Mouse (Mus musculus): ENCODE measurements around the gene Insig2. TPM values are rescaled to one million over a fixed set of nuclear protein-coding genes. Genes with fewer than 3 reads are reported as not detected.

Gene Insig2
- polyA plus RNA-seq, 1 experiment: 21.7 TPM

DNA sequence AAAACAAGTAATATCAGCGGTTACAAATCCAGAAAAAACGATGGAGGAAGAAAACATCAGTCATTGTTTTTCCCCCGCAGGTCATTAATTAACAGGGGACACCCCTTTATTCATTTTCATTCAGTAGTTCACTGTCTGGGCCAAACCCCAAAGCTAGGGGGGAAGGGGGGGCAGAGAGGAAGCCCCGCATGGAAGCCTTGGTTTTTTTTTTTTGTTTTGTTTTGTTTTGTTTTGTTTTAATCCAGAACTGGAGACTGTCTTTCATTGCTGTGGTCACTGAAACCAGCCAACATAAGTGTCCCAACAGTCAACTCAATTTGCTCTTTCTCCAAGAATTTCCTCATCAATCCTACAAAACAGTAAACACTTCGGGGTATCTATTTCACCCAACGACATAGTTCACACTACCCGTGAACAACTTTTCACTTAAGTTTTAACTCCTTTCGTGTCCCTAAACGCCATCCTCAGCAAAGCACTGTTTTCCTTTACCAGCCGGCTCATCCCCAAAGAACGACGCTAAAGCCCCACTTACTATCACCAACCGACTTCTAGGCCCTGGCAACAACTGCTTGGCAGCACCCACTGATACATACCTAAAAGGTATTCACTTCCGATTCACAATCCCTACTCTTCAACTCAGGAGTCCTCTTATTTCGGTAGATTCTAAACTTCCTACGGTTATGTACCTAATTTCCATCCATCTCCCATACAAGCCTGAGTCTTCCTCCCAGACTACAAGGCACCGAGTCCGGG lies 5.6 kb downstream of the Insig2 start:
- peak overlapping the region; percentile 78 for H3K4me3 ChIP-seq (ENCODE audit: low read depth, low read length)
- no peaks in the 10 kb centered on the region for H3K4me1 ChIP-seq (ENCODE audit: control insufficient read depth, insufficient read depth, low read length)
- TF ChIP-seq EP300 (IDR thresholded peaks at IDR 0.05; ENCODE audit: insufficient read depth, low read depth, low read length): no peak
- no peak for TF ChIP-seq POLR2A (IDR thresholded peaks at IDR 0.05; ENCODE audit: insufficient read depth, low read length)
- TF ChIP-seq CTCF (IDR thresholded peaks at IDR 0.05; ENCODE audit: low read depth, low read length): no peak
- no peaks in the 10 kb centered on the region for H3K27me3 ChIP-seq (ENCODE audit: control insufficient read depth, insufficient read depth, low read length, poor library complexity, severe bottlenecking)
- H3K27ac ChIP-seq (ENCODE audit: insufficient read depth, low read length): no peak overlapping the region
- H3K9ac ChIP-seq (ENCODE audit: low read depth, poor library complexity, severe bottlenecking): peak overlapping the region; percentile 73
- H3K9me3 ChIP-seq (replicated peaks; ENCODE audit: control insufficient read depth, insufficient read depth, low read length, poor library complexity, severe bottlenecking): no peaks in the 10 kb centered on the region
- H3K36me3 ChIP-seq (ENCODE audit: control insufficient read depth, insufficient read depth, low read length, poor library complexity, severe bottlenecking): no peaks in the 10 kb centered on the region

DNA sequence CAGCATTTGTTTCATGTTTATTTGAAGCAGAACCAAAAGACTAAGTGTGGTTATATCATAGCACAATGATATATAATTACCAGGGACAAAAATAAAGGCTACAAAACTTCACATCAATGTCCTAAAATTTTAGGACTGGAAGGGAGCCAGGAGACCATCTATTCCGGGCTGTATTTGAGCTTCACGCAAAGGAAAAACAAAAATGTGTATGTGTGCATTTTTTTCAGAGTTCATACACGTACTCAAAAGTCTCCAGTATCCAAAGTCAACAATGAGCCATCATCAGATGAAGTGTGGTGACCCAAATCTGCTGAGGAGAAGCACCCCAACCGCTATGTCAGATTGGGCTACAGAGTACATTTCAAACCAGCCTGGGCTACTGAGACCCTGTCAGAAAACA lies 8.9 kb downstream of the Insig2 start:
- TF ChIP-seq CTCF (IDR thresholded peaks at IDR 0.05; ENCODE audit: low read depth, low read length) (no peak), POLR2A (IDR thresholded peaks at IDR 0.05; ENCODE audit: insufficient read depth, low read length) (no peak), EP300 (IDR thresholded peaks at IDR 0.05; ENCODE audit: insufficient read depth, low read depth, low read length) (no peak)
- Histone ChIP-seq H3K9ac (ENCODE audit: low read depth, poor library complexity, severe bottlenecking) (no peak overlapping the region), H3K4me3 (ENCODE audit: low read depth, low read length) (no peak overlapping the region), H3K9me3 (replicated peaks; ENCODE audit: control insufficient read depth, insufficient read depth, low read length, poor library complexity, severe bottlenecking) (no peaks in the 10 kb centered on the region), H3K27me3 (ENCODE audit: control insufficient read depth, insufficient read depth, low read length, poor library complexity, severe bottlenecking) (no peaks in the 10 kb centered on the region), H3K27ac (ENCODE audit: insufficient read depth, low read length) (no peak overlapping the region), H3K36me3 (ENCODE audit: control insufficient read depth, insufficient read depth, low read length, poor library complexity, severe bottlenecking) (no peaks in the 10 kb centered on the region), H3K4me1 (ENCODE audit: control insufficient read depth, insufficient read depth, low read length) (no peaks in the 10 kb centered on the region)

DNA sequence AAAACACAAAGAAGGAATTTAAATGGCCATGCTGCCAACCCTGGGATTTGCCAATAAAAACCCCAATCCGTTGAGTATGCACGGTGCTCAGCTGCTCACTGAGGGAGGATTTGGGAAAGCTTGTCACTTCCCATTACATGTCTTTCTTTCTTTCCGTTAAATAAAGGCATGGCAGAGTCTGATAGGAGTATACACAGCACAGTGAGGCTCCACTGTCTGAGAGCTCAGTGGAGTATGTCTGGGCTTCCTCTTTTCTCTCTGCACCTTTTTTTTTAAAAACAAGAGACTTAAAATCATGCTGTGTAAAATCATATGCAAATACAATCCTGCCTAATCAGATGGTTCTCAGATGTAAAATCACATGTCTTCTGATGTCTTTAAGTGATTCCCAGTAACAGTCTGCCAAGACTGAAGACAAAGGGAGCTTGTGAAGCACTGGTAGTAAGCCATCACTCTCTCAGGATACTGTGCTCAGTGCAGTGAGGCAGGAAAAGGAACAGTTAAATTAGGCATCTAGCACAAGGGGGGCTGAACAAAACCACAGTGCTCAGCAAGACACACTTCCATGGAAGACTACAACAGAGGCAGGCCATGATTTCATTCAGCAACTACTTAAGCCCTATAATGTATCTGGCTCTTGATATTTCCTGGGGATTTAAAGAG lies 17.5 kb downstream of the Insig2 start:
- Histone ChIP-seq H3K4me1 (ENCODE audit: control insufficient read depth, insufficient read depth, low read length) (no peaks in the 10 kb centered on the region), H3K9me3 (replicated peaks; ENCODE audit: control insufficient read depth, insufficient read depth, low read length, poor library complexity, severe bottlenecking) (no peaks in the 10 kb centered on the region), H3K27me3 (ENCODE audit: control insufficient read depth, insufficient read depth, low read length, poor library complexity, severe bottlenecking) (no peaks in the 10 kb centered on the region), H3K27ac (ENCODE audit: insufficient read depth, low read length) (no peak overlapping the region), H3K36me3 (ENCODE audit: control insufficient read depth, insufficient read depth, low read length, poor library complexity, severe bottlenecking) (no peaks in the 10 kb centered on the region; the same call in 1 of the 2 replicates), H3K4me3 (ENCODE audit: low read depth, low read length) (no peak overlapping the region), H3K9ac (ENCODE audit: low read depth, poor library complexity, severe bottlenecking) (no peak overlapping the region)
- TF ChIP-seq POLR2A (IDR thresholded peaks at IDR 0.05; ENCODE audit: insufficient read depth, low read length): no peak
- TF ChIP-seq EP300 (IDR thresholded peaks at IDR 0.05; ENCODE audit: insufficient read depth, low read depth, low read length): no peak
- TF ChIP-seq CTCF (IDR thresholded peaks at IDR 0.05; ENCODE audit: low read depth, low read length): no peak

DNA sequence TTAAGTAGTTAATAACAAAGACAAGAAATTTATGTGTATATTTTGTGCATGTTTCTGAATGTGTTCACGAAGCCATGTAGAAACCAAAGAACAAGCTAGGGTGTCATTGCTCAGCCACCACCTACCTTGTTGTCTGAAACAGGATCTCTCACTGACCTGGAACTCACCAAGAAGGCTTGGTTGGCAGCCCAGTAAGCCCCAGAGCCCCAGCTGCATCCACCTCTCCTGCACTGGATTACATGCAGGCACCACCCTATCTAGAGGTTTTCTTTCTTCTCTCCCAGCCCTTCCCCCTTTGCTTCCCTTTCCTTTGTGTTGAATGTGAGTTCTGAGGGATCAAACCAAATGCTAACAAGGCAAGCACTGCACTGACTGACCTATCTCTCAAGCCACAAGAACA lies 19.2 kb downstream of the Insig2 start:
- H3K27me3 ChIP-seq (ENCODE audit: control insufficient read depth, insufficient read depth, low read length, poor library complexity, severe bottlenecking): no peaks in the 10 kb centered on the region
- H3K9me3 ChIP-seq (replicated peaks; ENCODE audit: control insufficient read depth, insufficient read depth, low read length, poor library complexity, severe bottlenecking): no peaks in the 10 kb centered on the region
- no peak overlapping the region for H3K4me3 ChIP-seq (ENCODE audit: low read depth, low read length)
- no peak overlapping the region for H3K27ac ChIP-seq (ENCODE audit: insufficient read depth, low read length)
- H3K36me3 ChIP-seq (ENCODE audit: control insufficient read depth, insufficient read depth, low read length, poor library complexity, severe bottlenecking): no peaks in the 10 kb centered on the region; the same call in 1 of the 2 replicates
- H3K9ac ChIP-seq (ENCODE audit: low read depth, poor library complexity, severe bottlenecking): no peak overlapping the region
- TF ChIP-seq CTCF (IDR thresholded peaks at IDR 0.05; ENCODE audit: low read depth, low read length) (no peak), EP300 (IDR thresholded peaks at IDR 0.05; ENCODE audit: insufficient read depth, low read depth, low read length) (no peak), POLR2A (IDR thresholded peaks at IDR 0.05; ENCODE audit: insufficient read depth, low read length) (no peak)
- H3K4me1 ChIP-seq (ENCODE audit: control insufficient read depth, insufficient read depth, low read length): no peaks in the 10 kb centered on the region

DNA sequence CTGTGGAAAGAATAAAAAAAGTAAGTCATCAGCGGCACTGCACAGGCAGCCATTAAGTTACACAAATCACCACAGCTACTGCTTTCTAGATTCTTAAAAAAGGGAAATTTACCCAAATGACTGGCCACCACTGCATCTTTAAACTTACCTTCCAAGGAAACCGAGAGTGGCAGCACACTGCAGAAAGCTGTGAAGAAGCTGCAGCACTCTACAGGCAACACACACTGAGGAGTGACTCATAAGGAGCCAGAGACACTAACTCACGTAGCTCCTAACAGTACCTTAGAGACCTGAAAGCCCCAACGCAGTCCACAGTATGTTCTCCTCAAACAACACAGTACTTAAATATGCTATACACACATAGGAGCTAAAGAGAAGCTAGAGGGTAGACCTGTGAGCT lies 20.1 kb downstream of the Insig2 start:
- no peak overlapping the region for H3K4me3 ChIP-seq (ENCODE audit: low read depth, low read length)
- no peaks in the 10 kb centered on the region for H3K4me1 ChIP-seq (ENCODE audit: control insufficient read depth, insufficient read depth, low read length)
- H3K27ac ChIP-seq (ENCODE audit: insufficient read depth, low read length): no peak overlapping the region
- no peak overlapping the region for H3K9ac ChIP-seq (ENCODE audit: low read depth, poor library complexity, severe bottlenecking)
- no peaks in the 10 kb centered on the region; the same call in 1 of the 2 replicates for H3K36me3 ChIP-seq (ENCODE audit: control insufficient read depth, insufficient read depth, low read length, poor library complexity, severe bottlenecking)
- TF ChIP-seq CTCF (IDR thresholded peaks at IDR 0.05; ENCODE audit: low read depth, low read length) (no peak), POLR2A (IDR thresholded peaks at IDR 0.05; ENCODE audit: insufficient read depth, low read length) (no peak), EP300 (IDR thresholded peaks at IDR 0.05; ENCODE audit: insufficient read depth, low read depth, low read length) (no peak)
- H3K27me3 ChIP-seq (ENCODE audit: control insufficient read depth, insufficient read depth, low read length, poor library complexity, severe bottlenecking): no peaks in the 10 kb centered on the region
- no peaks in the 10 kb centered on the region for H3K9me3 ChIP-seq (replicated peaks; ENCODE audit: control insufficient read depth, insufficient read depth, low read length, poor library complexity, severe bottlenecking)

DNA sequence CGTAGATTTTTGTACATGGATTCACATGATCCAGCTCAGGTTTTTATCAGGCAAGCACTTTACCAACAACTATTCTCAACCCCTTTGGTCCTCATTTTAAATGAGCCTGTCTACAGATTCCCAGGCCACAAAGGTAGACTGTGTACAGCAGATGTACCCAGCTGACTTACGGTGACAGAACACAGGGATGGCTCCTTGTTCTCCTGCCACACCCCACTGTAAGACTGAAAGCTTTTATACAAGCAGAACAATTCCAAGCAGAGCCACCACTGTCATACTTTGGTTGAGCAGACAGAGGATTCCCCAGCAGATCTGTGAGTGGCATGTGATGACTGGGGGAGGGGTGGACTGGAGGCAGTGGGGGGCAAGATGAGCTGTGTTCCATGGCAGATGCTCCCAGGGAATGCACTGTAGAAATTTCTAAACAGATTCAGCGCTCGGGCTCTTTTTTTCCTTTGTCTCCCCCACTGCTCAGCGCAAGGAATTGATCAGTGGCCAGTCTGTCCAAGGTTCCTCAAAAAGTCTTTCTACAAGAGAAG lies 35.6 kb downstream of the Insig2 start:
- TF ChIP-seq EP300 (IDR thresholded peaks at IDR 0.05; ENCODE audit: insufficient read depth, low read depth, low read length) (no peak), POLR2A (IDR thresholded peaks at IDR 0.05; ENCODE audit: insufficient read depth, low read length) (no peak), CTCF (IDR thresholded peaks at IDR 0.05; ENCODE audit: low read depth, low read length) (no peak)
- Histone ChIP-seq H3K9me3 (replicated peaks; ENCODE audit: control insufficient read depth, insufficient read depth, low read length, poor library complexity, severe bottlenecking) (no peaks in the 10 kb centered on the region), H3K27me3 (ENCODE audit: control insufficient read depth, insufficient read depth, low read length, poor library complexity, severe bottlenecking) (no peaks in the 10 kb centered on the region), H3K27ac (ENCODE audit: insufficient read depth, low read length) (no peak overlapping the region), H3K4me1 (ENCODE audit: control insufficient read depth, insufficient read depth, low read length) (no peaks in the 10 kb centered on the region), H3K9ac (ENCODE audit: low read depth, poor library complexity, severe bottlenecking) (no peak overlapping the region), H3K36me3 (ENCODE audit: control insufficient read depth, insufficient read depth, low read length, poor library complexity, severe bottlenecking) (no peaks in the 10 kb centered on the region), H3K4me3 (ENCODE audit: low read depth, low read length) (no peak overlapping the region)

Measured in ES-Bruce4 (cell line).